Mouse (Mus musculus) embryonic facial prominence, embryonic 13.5 days (tissue): ENCODE results near the gene Tmem238. TPM values are rescaled to one million over a fixed set of nuclear protein-coding genes. Genes with fewer than 3 reads are reported as not detected.

Experiments used
- ATAC-seq: fragments of 200-750 bp; cut with Nextera tagmentation; 2 replicates; pipeline ENCODE4 v1.8.0; 2017; ENCODE audit warnings: low read depth; ENCODE audit not compliant: insufficient number of reproducible peaks, insufficient read depth, low FRiP score, low TSS enrichment
- H3K27ac ChIP-seq: fragments of 300-500 bp; sonication (generic); 2 replicates; pipeline ENCODE4 v1.5.1; 2015; ENCODE audit warnings: moderate library complexity, mild to moderate bottlenecking, inconsistent platforms
- H3K27me3 ChIP-seq: fragments of 300-500 bp; sonication (generic); 2 replicates; pipeline ENCODE4 v1.6.1; 2015; ENCODE audit warnings: mild to moderate bottlenecking, inconsistent platforms
- H3K36me3 ChIP-seq: fragments of 300-500 bp; sonication (generic); 2 replicates; pipeline ENCODE4 v1.6.1; 2015; ENCODE audit warnings: mild to moderate bottlenecking, inconsistent platforms
- H3K4me1 ChIP-seq: fragments of 300-500 bp; sonication (generic); 2 replicates; pipeline ENCODE4 v1.6.1; 2015; ENCODE audit warnings: inconsistent platforms
- H3K4me2 ChIP-seq: fragments of 300-500 bp; sonication (generic); 2 replicates; pipeline ENCODE4 v1.6.1; 2015; ENCODE audit warnings: moderate library complexity, mild to moderate bottlenecking, inconsistent platforms
- H3K4me3 ChIP-seq: fragments of 300-500 bp; sonication (generic); 2 replicates; pipeline ENCODE4 v1.5.1; 2015; ENCODE audit warnings: mild to moderate bottlenecking, inconsistent platforms
- H3K9ac ChIP-seq: fragments of 300-500 bp; sonication (generic); 2 replicates; pipeline ENCODE4 v1.6.1; 2015; ENCODE audit warnings: mild to moderate bottlenecking, inconsistent platforms
- H3K9me3 ChIP-seq: fragments of 300-500 bp; sonication (generic); 2 replicates; pipeline ENCODE4 v1.6.1; 2016; ENCODE audit warnings: inconsistent platforms
- WGBS: fragments of 180-500 bp; shearing (Covaris S2); methylation state at CpG from one replicate; pipeline ENCODE4 v1.1.7; 2015; ENCODE audit warnings: mixed read lengths; 5-methylcytosine and 5-hydroxymethylcytosine counted together
- polyA plus RNA-seq: library from polyadenylated mRNA; unstranded; fragments of >200 nt; fragmentation: Nextera tagmentation; extraction: Ambion mirVana; gene quantifications from 2 replicates; pipeline ENCODE4 v1.2.1, GENCODE M21; 2015

Gene Tmem238
- polyA plus RNA-seq, 1 experiment from 2014 or later: 6.3 TPM

GRCm38 (mm10) chr7:4741672-4742481, 47.6 kb downstream of the Tmem238 start:
- peak overlapping the region; percentile 75; the same call in 1 of the 2 replicates for H3K4me3 ChIP-seq
- peak overlapping the region; percentile 89 for H3K9ac ChIP-seq
- no peak for ATAC-seq
- H3K9me3 ChIP-seq: no peaks in the 10 kb centered on the region
- H3K27me3 ChIP-seq: no peaks in the 10 kb centered on the region
- peaks cover 46% of the 10 kb centered on the region for H3K36me3 ChIP-seq
- peak overlapping the region; percentile 82 for H3K4me2 ChIP-seq
- peaks cover 24% of the 10 kb centered on the region for H3K4me1 ChIP-seq
- 85% methylated on average over 21 of the region's 21 CpGs for WGBS
- H3K27ac ChIP-seq: 0 out of 2 replicates have a peak overlapping the region, but pooled peaks have one; percentile 92

DNA sequence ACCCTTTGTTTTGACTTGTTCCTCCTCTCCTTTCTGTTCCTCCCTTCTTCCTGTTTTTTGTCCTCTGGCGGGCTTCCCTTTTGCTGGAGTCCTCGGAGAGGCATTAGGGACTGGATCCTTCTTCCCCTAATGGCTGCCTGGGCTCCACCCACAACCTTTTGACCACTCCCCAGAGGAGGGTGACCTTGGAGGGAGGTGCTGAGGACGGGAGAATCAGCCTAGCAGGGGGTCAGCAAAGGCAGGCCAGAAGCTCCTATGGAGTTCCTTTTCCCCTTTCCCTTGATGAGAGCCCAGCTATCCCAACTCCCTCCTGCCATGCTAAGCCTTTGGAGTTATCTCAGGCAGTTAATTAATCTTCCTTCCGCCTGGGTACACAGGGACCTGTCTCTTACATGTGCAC, 48.3 kb downstream of the Tmem238 start:
- Histone ChIP-seq H3K27me3 (no peaks in the 10 kb centered on the region), H3K9me3 (no peaks in the 10 kb centered on the region), H3K27ac (peak overlapping the region; percentile 92), H3K4me2 (peak overlapping the region; percentile 82), H3K4me3 (peak overlapping the region; percentile 75), H3K4me1 (peaks cover 24% of the 10 kb centered on the region), H3K9ac (peak overlapping the region; percentile 89), H3K36me3 (peaks cover 39% of the 10 kb centered on the region)
- ATAC-seq: no peak
- WGBS: 10% methylated on average over 4 of the region's 4 CpGs

- H3K4me1 ChIP-seq: peaks cover 24% of the 10 kb centered on the region
- under 1% methylated on average over 14 of the region's 14 CpGs for WGBS
- ATAC-seq: no peak; the same call in 1 of the 2 replicates
Measured at GRCm38 (mm10) chr7:4740309-4740727, 49.1 kb downstream of the Tmem238 start.

DNA sequence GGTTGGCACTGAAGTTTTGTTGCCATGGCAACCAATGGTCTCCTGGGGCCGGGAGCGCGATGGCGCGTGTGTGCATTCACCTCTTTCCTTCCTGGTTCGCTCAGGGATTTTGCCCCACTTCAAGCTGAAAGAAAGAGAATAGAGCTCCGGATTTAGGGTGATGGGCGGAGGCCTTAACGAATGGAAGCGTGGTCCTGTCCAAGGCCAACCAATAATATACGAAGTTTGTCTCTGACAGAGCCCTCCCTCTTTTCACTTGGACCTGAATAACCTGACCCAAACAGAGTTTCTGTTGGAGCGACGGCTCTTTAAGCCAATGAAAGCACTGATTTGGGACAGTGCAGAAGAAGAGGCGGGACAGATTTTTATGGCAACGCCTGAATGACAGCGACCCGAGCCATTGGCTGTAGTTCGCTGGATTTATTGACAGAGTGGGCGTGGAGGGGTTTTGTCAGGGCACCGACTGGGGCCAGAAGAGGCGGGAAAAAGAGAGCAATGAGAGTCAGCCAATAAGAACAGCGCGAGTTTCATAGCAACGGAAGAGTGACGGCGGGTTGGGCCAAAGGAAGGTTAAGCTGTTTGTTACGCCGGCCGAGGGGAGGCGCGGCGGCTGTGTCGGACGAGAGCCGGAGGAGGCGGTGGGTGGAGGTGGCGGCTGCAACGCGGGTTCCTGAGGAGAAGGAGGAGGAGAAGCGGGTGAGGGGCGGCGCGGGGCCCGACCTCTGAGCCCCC, 49.7 kb downstream of the Tmem238 start, which contains the start of gene Kmt5c:
Kmt5c (plus strand) TSS at position 572 of the 732 bp plus-strand sequence.
- ATAC-seq: peak; percentile 99

More at GRCm38 (mm10) chr7:4740309-4740727, 49.1 kb downstream of the Tmem238 start:
- H3K36me3 ChIP-seq: peaks cover 30% of the 10 kb centered on the region
- peak overlapping the region; percentile 89 for H3K9ac ChIP-seq
- peak overlapping the region; percentile 82 for H3K4me2 ChIP-seq
- peak overlapping the region; percentile 92 for H3K27ac ChIP-seq
- no peaks in the 10 kb centered on the region for H3K9me3 ChIP-seq
- no peaks in the 10 kb centered on the region for H3K27me3 ChIP-seq
- peak overlapping the region; percentile 75 for H3K4me3 ChIP-seq

GRCm38 (mm10) chr7:4739041-4739543, 50.4 kb downstream of the Tmem238 start:
- Histone ChIP-seq H3K27me3 (no peaks in the 10 kb centered on the region), H3K4me3 (peak overlapping the region; percentile 75), H3K36me3 (peaks cover 22% of the 10 kb centered on the region), H3K4me1 (peaks cover 24% of the 10 kb centered on the region), H3K4me2 (peak overlapping the region; percentile 65), H3K9ac (peak overlapping the region; percentile 65), H3K27ac (peak overlapping the region; percentile 86), H3K9me3 (no peaks in the 10 kb centered on the region)
- no peak for ATAC-seq
- 52% methylated on average over 10 of the region's 10 CpGs for WGBS

More for the DNA sequence above, 49.7 kb downstream of the Tmem238 start, which contains the start of gene Kmt5c:
- Histone ChIP-seq H3K4me3 (peak within 1 kb of the TSS; percentile 75), H3K4me2 (peak within 1 kb of the TSS; percentile 82), H3K4me1 (peaks cover 24% of the 10 kb centered on the region), H3K9ac (peak within 1 kb of the TSS; percentile 89), H3K9me3 (no peaks in the 10 kb centered on the region), H3K27ac (peak within 1 kb of the TSS; percentile 92), H3K36me3 (peaks cover 27% of the 10 kb centered on the region), H3K27me3 (no peaks in the 10 kb centered on the region)
- WGBS: under 1% methylated on average over 38 of the region's 44 CpGs

Other genes starting within 250 kb of the Tmem238 start
- gene Syt5, start 242.1 kb downstream of the Tmem238 start, polyA plus RNA-seq: 8.3 and 9.1 TPM in 2 replicates
- 0.14 TPM in 1 of 2 replicates, not detected in the other for gene Ptprh, start 185.6 kb downstream of the Tmem238 start, polyA plus RNA-seq
- gene Tmem86b, start 158.2 kb downstream of the Tmem238 start, polyA plus RNA-seq: 2.0 and 2.2 TPM in 2 replicates
- 10.5 and 14.1 TPM in 2 replicates for gene Ppp6r1, start 130.6 kb downstream of the Tmem238 start, polyA plus RNA-seq
- gene Hspbp1, start 104.6 kb downstream of the Tmem238 start, polyA plus RNA-seq: 78.4 and 92.3 TPM in 2 replicates
- 2.7 and 3.1 TPM in 2 replicates for gene Brsk1, start 99.1 kb downstream of the Tmem238 start, polyA plus RNA-seq
- 0.24 and 0.45 TPM in 2 replicates for gene Tmem150b, start 64.4 kb downstream of the Tmem238 start, polyA plus RNA-seq
- gene Kmt5c, start 49.5 kb downstream of the Tmem238 start, polyA plus RNA-seq: 62.0 and 64.3 TPM in 2 replicates
- 53.3 and 75.6 TPM in 2 replicates for gene Cox6b2, start 36.6 kb downstream of the Tmem238 start, polyA plus RNA-seq
- gene Fam71e2, start 18.4 kb downstream of the Tmem238 start, polyA plus RNA-seq: not detected in 2 replicates
- not detected in 2 replicates for gene Il11, start 6.8 kb downstream of the Tmem238 start, polyA plus RNA-seq
- not detected in 2 replicates for gene Tmem190, start 6.7 kb downstream of the Tmem238 start, polyA plus RNA-seq
- gene Rpl28, start 3.2 kb upstream of the Tmem238 start, polyA plus RNA-seq: 335 and 398 TPM in 2 replicates
- 347 and 400 TPM in 2 replicates for gene Ube2s, start 22.9 kb upstream of the Tmem238 start, polyA plus RNA-seq
- gene Shisa7, start 55.0 kb upstream of the Tmem238 start, polyA plus RNA-seq: 0.39 and 0.63 TPM in 2 replicates
- 5.9 and 6.5 TPM in 2 replicates for gene Isoc2b, start 80.6 kb upstream of the Tmem238 start, polyA plus RNA-seq
- 1.3 TPM in 2 replicates for gene Isoc2a, start 87.5 kb upstream of the Tmem238 start, polyA plus RNA-seq
- 0.15 TPM in 1 of 2 replicates, not detected in the other for gene Gm36210, start 116.9 kb upstream of the Tmem238 start, polyA plus RNA-seq
- gene Zfp628, start 125.6 kb upstream of the Tmem238 start, polyA plus RNA-seq: 4.3 and 4.8 TPM in 2 replicates
- gene Nat14, start 132.4 kb upstream of the Tmem238 start, polyA plus RNA-seq: 3.3 and 4.6 TPM in 2 replicates
- 0.51 and 0.62 TPM in 2 replicates for gene Ssc5d, start 136.1 kb upstream of the Tmem238 start, polyA plus RNA-seq
- 0.18 TPM in 1 of 2 replicates, not detected in the other for gene Sbk2, start 174.8 kb upstream of the Tmem238 start, polyA plus RNA-seq
- 0.08 TPM in 1 of 2 replicates, not detected in the other for gene Sbk3, start 181.5 kb upstream of the Tmem238 start, polyA plus RNA-seq
- gene Zfp579, start 206.5 kb upstream of the Tmem238 start, polyA plus RNA-seq: 38.4 and 42.0 TPM in 2 replicates
- gene Zfp524, start 224.8 kb upstream of the Tmem238 start, polyA plus RNA-seq: 10.3 and 12.0 TPM in 2 replicates
- 45.7 and 47.9 TPM in 2 replicates for gene Fiz1, start 225.0 kb upstream of the Tmem238 start, polyA plus RNA-seq
- gene Gm44973, start 225.8 kb upstream of the Tmem238 start, polyA plus RNA-seq: 1.2 TPM in 1 of 2 replicates, not detected in the other
- 7.7 and 7.9 TPM in 2 replicates for gene Zfp865, start 230.7 kb upstream of the Tmem238 start, polyA plus RNA-seq
- gene Ccdc106, start 230.9 kb upstream of the Tmem238 start, polyA plus RNA-seq: 46.1 and 55.4 TPM in 2 replicates
- not detected in 2 replicates for gene 4632433K11Rik, start 244.5 kb upstream of the Tmem238 start, polyA plus RNA-seq
- 5.6 and 5.9 TPM in 2 replicates for gene Zfp784, start 248.8 kb upstream of the Tmem238 start, polyA plus RNA-seq